Mouse (Mus musculus): ENCODE measurements around the gene Spink8. TPM values are rescaled to one million over a fixed set of nuclear protein-coding genes. Genes with fewer than 3 reads are reported as not detected.

The Spink8 gene
- polyA plus RNA-seq, 1 experiment, result not detected

- no peak for TF ChIP-seq MYOG (IDR thresholded peaks at IDR 0.05; ENCODE audit: control insufficient read depth in 1 of 3, insufficient read depth in 1 of 3, insufficient read length in 2 of 3, low read depth in 2 of 3)
- Histone ChIP-seq H3K79me2 (ENCODE audit: control insufficient read depth, insufficient read depth) (no peaks in the 10 kb centered on the region), H3K4me3 (no peak overlapping the region), H3K36me3 (ENCODE audit: control insufficient read depth, insufficient read depth) (no peaks in the 10 kb centered on the region), H3K4me2 (ENCODE audit: low read depth) (peak overlapping the region; percentile 8), H3ac (ENCODE audit: control insufficient read depth, insufficient read length) (no peak overlapping the region), H3K27me3 (ENCODE audit: control insufficient read depth, insufficient read depth, insufficient read length) (no peaks in the 10 kb centered on the region)
Measured at GRCm38 (mm10) chr9:109813424-109813823, 1.3 kb downstream of the Spink8 start.

DNA sequence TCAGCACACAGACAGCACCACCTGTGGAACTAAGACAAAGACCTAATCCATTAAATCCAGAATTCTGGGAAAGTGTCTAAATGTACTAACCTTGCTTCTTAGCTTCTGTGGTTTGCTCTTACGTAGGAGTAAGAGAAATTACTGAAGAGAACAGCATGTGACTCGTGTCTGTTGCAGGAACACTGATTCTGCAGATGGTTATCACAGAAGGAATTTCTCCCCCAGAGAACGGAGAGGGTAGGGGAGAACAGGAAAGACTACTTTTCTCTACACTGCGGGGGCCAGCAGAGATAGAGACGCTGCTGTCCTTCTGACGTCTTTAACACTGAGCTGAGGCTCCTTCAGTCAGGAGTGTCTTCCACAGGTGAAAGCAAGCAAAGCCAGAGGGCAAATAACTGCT, 4.3 kb downstream of the Spink8 start:
- TF ChIP-seq POLR2AphosphoS2 (IDR thresholded peaks at IDR 0.05; ENCODE audit: insufficient read length, low read depth) (no peak), SRF (IDR thresholded peaks at IDR 0.05; ENCODE audit: control insufficient read depth, insufficient read length, low read depth) (no peak), REST (IDR thresholded peaks at IDR 0.05; ENCODE audit: insufficient read depth, insufficient read length) (no peak), MYOD1 (IDR thresholded peaks at IDR 0.05; ENCODE audit: control insufficient read depth in 1 of 3, insufficient read length in 2 of 3, low read depth in 2 of 3) (no peak)
- H3K79me2 ChIP-seq (ENCODE audit: control insufficient read depth, insufficient read depth), result no peaks in the 10 kb centered on the region
- H3K36me3 ChIP-seq (ENCODE audit: control insufficient read depth, insufficient read depth), result no peaks in the 10 kb centered on the region
- H3K4me2 ChIP-seq (ENCODE audit: low read depth), result no peak overlapping the region
- H3ac ChIP-seq (ENCODE audit: control insufficient read depth, insufficient read length), result no peak overlapping the region
- no peaks in the 10 kb centered on the region for H3K27me3 ChIP-seq (ENCODE audit: control insufficient read depth, insufficient read depth, insufficient read length)
- H3K4me3 ChIP-seq, result no peak overlapping the region

- TF ChIP-seq SRF (IDR thresholded peaks at IDR 0.05; ENCODE audit: control insufficient read depth, insufficient read length, low read depth) (no peak), REST (IDR thresholded peaks at IDR 0.05; ENCODE audit: insufficient read depth, insufficient read length) (no peak), MYOG (IDR thresholded peaks at IDR 0.05; ENCODE audit: control insufficient read depth in 1 of 3, insufficient read depth in 1 of 3, insufficient read length in 2 of 3, low read depth in 2 of 3) (no peak), POLR2AphosphoS2 (IDR thresholded peaks at IDR 0.05; ENCODE audit: insufficient read length, low read depth) (no peak), CEBPB (IDR thresholded peaks at IDR 0.05; ENCODE audit: insufficient read depth, poor library complexity, severe bottlenecking) (no peak)
- Histone ChIP-seq H3K36me3 (ENCODE audit: control insufficient read depth, insufficient read depth) (no peaks in the 10 kb centered on the region), H3K4me2 (ENCODE audit: low read depth) (no peak overlapping the region), H3K79me2 (ENCODE audit: control insufficient read depth, insufficient read depth) (no peaks in the 10 kb centered on the region), H3K27me3 (ENCODE audit: control insufficient read depth, insufficient read depth, insufficient read length) (no peaks in the 10 kb centered on the region), H3K4me3 (no peak overlapping the region), H3ac (ENCODE audit: control insufficient read depth, insufficient read length) (no peak overlapping the region)
Measured at GRCm38 (mm10) chr9:109825739-109826138, 13.7 kb downstream of the Spink8 start.

DNA sequence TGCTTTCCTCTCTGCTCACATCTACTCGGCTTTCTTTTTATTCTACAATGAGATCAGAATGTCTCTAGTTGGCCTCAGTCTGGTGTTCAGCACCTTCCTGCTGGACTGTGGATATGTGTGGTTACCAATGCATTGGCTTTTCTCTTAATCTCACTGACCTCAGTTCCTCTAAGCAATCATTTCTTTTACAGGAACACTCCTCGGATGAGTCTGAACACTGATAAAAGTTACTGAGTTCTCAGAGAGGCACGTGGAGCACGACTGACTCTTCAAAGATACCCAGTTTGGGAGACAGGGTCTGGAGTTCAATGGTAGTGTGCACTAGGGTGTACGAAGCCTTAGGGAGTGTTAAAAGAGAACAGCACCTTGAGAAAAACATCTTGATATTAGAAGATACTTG, 14.1 kb downstream of the Spink8 start:
- no peaks in the 10 kb centered on the region for H3K36me3 ChIP-seq (ENCODE audit: control insufficient read depth, insufficient read depth)
- H3K79me2 ChIP-seq (ENCODE audit: control insufficient read depth, insufficient read depth), result no peaks in the 10 kb centered on the region
- no peak overlapping the region for H3K4me3 ChIP-seq
- no peak for TF ChIP-seq POLR2A (IDR thresholded peaks at IDR 0.05; ENCODE audit: insufficient read length, low read depth)
- no peak for TF ChIP-seq E2F4 (IDR thresholded peaks at IDR 0.05; ENCODE audit: insufficient read depth)
- no peak for TF ChIP-seq REST (IDR thresholded peaks at IDR 0.05; ENCODE audit: insufficient read depth, insufficient read length)
- TF ChIP-seq MYOG (IDR thresholded peaks at IDR 0.05; ENCODE audit: control insufficient read depth in 1 of 3, insufficient read depth in 1 of 3, insufficient read length in 2 of 3, low read depth in 2 of 3), result no peak
- no peak for TF ChIP-seq MAX (IDR thresholded peaks at IDR 0.05; ENCODE audit: low read depth)
- TF ChIP-seq CEBPB (IDR thresholded peaks at IDR 0.05; ENCODE audit: insufficient read depth, poor library complexity, severe bottlenecking), result no peak
- no peak for TF ChIP-seq USF1 (IDR thresholded peaks at IDR 0.05; ENCODE audit: low read depth)
- no peak for TF ChIP-seq TCF12 (IDR thresholded peaks at IDR 0.05; ENCODE audit: insufficient read depth, poor library complexity, severe bottlenecking)
- H3ac ChIP-seq (ENCODE audit: control insufficient read depth, insufficient read length), result no peak overlapping the region
- no peaks in the 10 kb centered on the region for H3K27me3 ChIP-seq (ENCODE audit: control insufficient read depth, insufficient read depth, insufficient read length)
- H3K4me2 ChIP-seq (ENCODE audit: low read depth), result no peak overlapping the region

GRCm38 (mm10) chr9:109832391-109833087, 20.5 kb downstream of the Spink8 start, which contains the start of gene Nme6:
TSS of gene Nme6 (plus strand) at chr9:109832749.
- TF ChIP-seq MAX (IDR thresholded peaks at IDR 0.05; ENCODE audit: low read depth) (peak; percentile 97), MYOG (IDR thresholded peaks at IDR 0.05; ENCODE audit: control insufficient read depth in 1 of 3, insufficient read depth in 1 of 3, insufficient read length in 2 of 3, low read depth in 2 of 3) (peak in 1 of 3 experiments; percentile 6), POLR2A (IDR thresholded peaks at IDR 0.05; ENCODE audit: insufficient read length, low read depth) (peak; percentile 65), USF1 (IDR thresholded peaks at IDR 0.05; ENCODE audit: low read depth) (peak; percentile 86), TCF3 (IDR thresholded peaks at IDR 0.05; ENCODE audit: insufficient read length, low read depth) (no peak), E2F4 (IDR thresholded peaks at IDR 0.05; ENCODE audit: insufficient read depth) (peak; percentile 23), CEBPB (IDR thresholded peaks at IDR 0.05; ENCODE audit: insufficient read depth, poor library complexity, severe bottlenecking) (no peak), POLR2AphosphoS2 (IDR thresholded peaks at IDR 0.05; ENCODE audit: insufficient read length, low read depth) (peak; percentile 44), SRF (IDR thresholded peaks at IDR 0.05; ENCODE audit: control insufficient read depth, insufficient read length, low read depth) (no peak)
- Histone ChIP-seq H3K36me3 (ENCODE audit: control insufficient read depth, insufficient read depth) (no peaks in the 10 kb centered on the region), H3ac (ENCODE audit: control insufficient read depth, insufficient read length) (peak within 1 kb of the TSS; percentile 26), H3K27me3 (ENCODE audit: control insufficient read depth, insufficient read depth, insufficient read length) (no peaks in the 10 kb centered on the region), H3K4me3 (peak within 1 kb of the TSS; percentile 72), H3K4me2 (ENCODE audit: low read depth) (peak within 1 kb of the TSS; percentile 97), H3K79me2 (ENCODE audit: control insufficient read depth, insufficient read depth) (no peaks in the 10 kb centered on the region)
